Mouse (Mus musculus) erythroblast, embryonic 14.5 days (primary cell): ENCODE results near the gene Apbb2. TPM values are rescaled to one million over a fixed set of nuclear protein-coding genes. Genes with fewer than 3 reads are reported as not detected.

Source experiments
- H3K27me3 ChIP-seq: 2 replicates; pipeline ENCODE4 v1.6.1; 2012; ENCODE audit warnings: inconsistent platforms; ENCODE audit not compliant: control insufficient read depth
- H3K36me3 ChIP-seq: 2 replicates; pipeline ENCODE4 v1.6.1; 2012; ENCODE audit warnings: mild to moderate bottlenecking, inconsistent platforms; ENCODE audit not compliant: control insufficient read depth
- H3K4me1 ChIP-seq: 2 replicates; pipeline ENCODE4 v1.6.1; 2012; ENCODE audit warnings: inconsistent platforms; ENCODE audit not compliant: control insufficient read depth
- H3K4me3 ChIP-seq: replicated peaks from 2 replicates; pipeline ENCODE3; 2012; ENCODE audit warnings: moderate library complexity, mild to moderate bottlenecking, inconsistent platforms
- H3K9me3 ChIP-seq: 2 replicates; pipeline ENCODE4 v1.6.1; 2012; ENCODE audit warnings: low read length, inconsistent platforms, mixed read lengths; ENCODE audit not compliant: control insufficient read depth
- GATA1 ChIP-seq: IDR thresholded peaks from 2 replicates; pipeline ENCODE4 v1.6.1; 2012; ENCODE audit warnings: low read length, inconsistent platforms, mixed read lengths
- TAL1 ChIP-seq: IDR thresholded peaks from 3 replicates; pipeline ENCODE4 v1.6.1; 2012; ENCODE audit warnings: low read length, inconsistent platforms, mixed read lengths
- polyA plus RNA-seq: library from polyadenylated mRNA; stranded (reverse); fragments of >175 nt; gene quantifications from 2 replicates; pipeline ENCODE4 v1.2.3, GENCODE M21; 2012

The Apbb2 gene
- polyA plus RNA-seq, 1 experiment: 0.06 TPM

GRCm38 (mm10) chr5:66492563-66492960, 126.0 kb downstream of the Apbb2 start:
- no peaks in the 10 kb centered on the region for H3K9me3 ChIP-seq
- TF ChIP-seq TAL1 (no peak), GATA1 (no peak)
- H3K4me3 ChIP-seq: no peak overlapping the region
- no peaks in the 10 kb centered on the region for H3K27me3 ChIP-seq
- H3K4me1 ChIP-seq: no peaks in the 10 kb centered on the region
- no peaks in the 10 kb centered on the region for H3K36me3 ChIP-seq

GRCm38 (mm10) chr5:66491907-66492562, 126.5 kb downstream of the Apbb2 start:
- Histone ChIP-seq H3K4me3 (no peak overlapping the region), H3K27me3 (no peaks in the 10 kb centered on the region), H3K9me3 (no peaks in the 10 kb centered on the region), H3K36me3 (no peaks in the 10 kb centered on the region), H3K4me1 (no peaks in the 10 kb centered on the region)
- TF ChIP-seq GATA1 (no peak), TAL1 (no peak)

GRCm38 (mm10) chr5:66486028-66486427, 132.6 kb downstream of the Apbb2 start:
- Histone ChIP-seq H3K4me1 (no peaks in the 10 kb centered on the region), H3K4me3 (no peak overlapping the region), H3K9me3 (no peaks in the 10 kb centered on the region), H3K36me3 (no peaks in the 10 kb centered on the region), H3K27me3 (no peaks in the 10 kb centered on the region)
- no peak for TF ChIP-seq TAL1
- no peak for TF ChIP-seq GATA1

GRCm38 (mm10) chr5:66476266-66476665, 142.3 kb downstream of the Apbb2 start:
- H3K36me3 ChIP-seq: no peaks in the 10 kb centered on the region
- no peaks in the 10 kb centered on the region for H3K27me3 ChIP-seq
- H3K4me1 ChIP-seq: no peaks in the 10 kb centered on the region
- no peaks in the 10 kb centered on the region for H3K9me3 ChIP-seq
- H3K4me3 ChIP-seq: no peak overlapping the region
- TF ChIP-seq TAL1: no peak
- no peak for TF ChIP-seq GATA1

- no peaks in the 10 kb centered on the region for H3K27me3 ChIP-seq
- H3K4me3 ChIP-seq: no peak overlapping the region
- no peaks in the 10 kb centered on the region for H3K9me3 ChIP-seq
- no peak for TF ChIP-seq TAL1
- no peak for TF ChIP-seq GATA1
- H3K36me3 ChIP-seq: no peaks in the 10 kb centered on the region
- no peaks in the 10 kb centered on the region for H3K4me1 ChIP-seq
Measured at GRCm38 (mm10) chr5:66475824-66476223, 142.8 kb downstream of the Apbb2 start.

- H3K4me1 ChIP-seq: no peaks in the 10 kb centered on the region
- TF ChIP-seq TAL1 (no peak), GATA1 (no peak)
- H3K4me3 ChIP-seq: no peak overlapping the region
- H3K27me3 ChIP-seq: no peaks in the 10 kb centered on the region
- no peaks in the 10 kb centered on the region for H3K9me3 ChIP-seq
- H3K36me3 ChIP-seq: no peaks in the 10 kb centered on the region
Measured at GRCm38 (mm10) chr5:66474153-66474552, 144.4 kb downstream of the Apbb2 start.

GRCm38 (mm10) chr5:66473599-66473998, 145.0 kb downstream of the Apbb2 start:
- H3K9me3 ChIP-seq: no peaks in the 10 kb centered on the region
- no peak overlapping the region for H3K4me3 ChIP-seq
- TF ChIP-seq GATA1: no peak
- no peak for TF ChIP-seq TAL1
- no peaks in the 10 kb centered on the region for H3K36me3 ChIP-seq
- no peaks in the 10 kb centered on the region for H3K27me3 ChIP-seq
- H3K4me1 ChIP-seq: no peaks in the 10 kb centered on the region

- H3K36me3 ChIP-seq: no peaks in the 10 kb centered on the region
- H3K27me3 ChIP-seq: no peaks in the 10 kb centered on the region
- H3K4me3 ChIP-seq: no peak overlapping the region
- no peaks in the 10 kb centered on the region for H3K9me3 ChIP-seq
- H3K4me1 ChIP-seq: no peaks in the 10 kb centered on the region
- TF ChIP-seq GATA1 (no peak), TAL1 (no peak)
Measured at GRCm38 (mm10) chr5:66470837-66471236, 147.7 kb downstream of the Apbb2 start.

- Histone ChIP-seq H3K36me3 (no peaks in the 10 kb centered on the region), H3K9me3 (no peaks in the 10 kb centered on the region), H3K4me1 (no peaks in the 10 kb centered on the region), H3K4me3 (no peak overlapping the region), H3K27me3 (no peaks in the 10 kb centered on the region)
- TF ChIP-seq GATA1 (no peak), TAL1 (no peak)
Measured at GRCm38 (mm10) chr5:66469685-66470084, 148.9 kb downstream of the Apbb2 start.
